ENCODE assay signal across 9 mouse cellular contexts in genomic region chr17:56169830-56170229, GRCm38 (mm10). TPM values are rescaled to one million over a fixed set of nuclear protein-coding genes. Genes with fewer than 3 reads are reported as not detected.
A peak's percentile ranks its signal among the peaks of the same experiment; 100 is the strongest.
DNase-seq lines count a peak whose midpoint lies in the region; ATAC-seq and TF ChIP-seq lines count a peak whose summit lies in the region.
"Had no signal": no experiment of that assay in that cellular context is flagged by ENCODE, and none has a peak within 500 bp of the region (broad histone marks: within the 10 kb centered on the region; RNA-seq: fewer than 3 reads in every experiment).

No protein-coding gene starts in this region.

- no peaks in the 10 kb centered on the region for H3K9me3 ChIP-seq in midbrain, embryonic 11.5 days (ENCODE audit: control insufficient read depth, low read length)
- H3K9me3 ChIP-seq in midbrain, embryonic 14.5 days (ENCODE audit: control insufficient read depth, low read length) = no peaks in the 10 kb centered on the region
- no peaks in the 10 kb centered on the region for H3K9me3 ChIP-seq in stomach, embryonic 15.5 days

- no peak for TF ChIP-seq POLR2A in kidney, adult 2 months (IDR thresholded peaks at IDR 0.05; ENCODE audit: low read depth, low read length)

- no peak for TF ChIP-seq CTCF in kidney, adult 2 months (conservative IDR thresholded peaks at IDR 0.05; ENCODE audit: insufficient read depth, insufficient read length, low read depth, low read length)

- peak; percentile 54 for DNase-seq in adrenal gland, adult 2 months
- DNase-seq in adrenal gland, adult 18-20 months (ENCODE audit: low spot score in 2 of 2) = no peak
- DNase-seq in midbrain, embryonic 11.5 days (ENCODE audit: low spot score, missing footprints) = no peak
- no peak for DNase-seq in midbrain, embryonic 14.5 days
- DNase-seq in kidney, adult 2 months = peak; percentile 42
- DNase-seq in thymus, postnatal 0 days (ENCODE audit: low spot score) = no peak
- DNase-seq in adipocyte (ENCODE audit: low spot score) = no peak
- DNase-seq: lung, postnatal 14 days had no signal

- WGBS in midbrain, embryonic 11.5 days = 79% methylated on average over 6 of the region's 6 CpGs
- WGBS in midbrain, embryonic 14.5 days = 70% methylated on average over 6 of the region's 6 CpGs
- 68% methylated on average over 6 of the region's 6 CpGs for WGBS in kidney, adult 2 months
- 58% methylated on average over 6 of the region's 6 CpGs for WGBS in stomach, embryonic 15.5 days

- no peaks in the 10 kb centered on the region for H3K27me3 ChIP-seq in midbrain, embryonic 11.5 days (ENCODE audit: control insufficient read depth, insufficient read depth, low read length)
- H3K27me3 ChIP-seq in midbrain, embryonic 14.5 days (ENCODE audit: control insufficient read depth, insufficient read depth, low read length) = no peaks in the 10 kb centered on the region
- H3K27me3 ChIP-seq in kidney, adult 2 months (replicated peaks; ENCODE audit: control insufficient read depth, insufficient read depth, low read length) = no peaks in the 10 kb centered on the region
- no peaks in the 10 kb centered on the region for H3K27me3 ChIP-seq in stomach, embryonic 15.5 days (replicated peaks)

- no peak overlapping the region for H3K9ac ChIP-seq in midbrain, embryonic 11.5 days (ENCODE audit: low read length)
- H3K9ac ChIP-seq in midbrain, embryonic 14.5 days (replicated peaks; ENCODE audit: low read length) = no peak overlapping the region
- no peak overlapping the region for H3K9ac ChIP-seq in stomach, embryonic 15.5 days

- H3K4me3 ChIP-seq in midbrain, embryonic 11.5 days (ENCODE audit: low read depth, low read length) = no peak overlapping the region
- no peak overlapping the region for H3K4me3 ChIP-seq in midbrain, embryonic 14.5 days (replicated peaks; ENCODE audit: low read depth, low read length)
- H3K4me3 ChIP-seq in kidney, adult 2 months (ENCODE audit: insufficient read depth, low read depth, low read length) = no peak overlapping the region
- H3K4me3 ChIP-seq in stomach, embryonic 15.5 days (replicated peaks) = no peak overlapping the region

- ATAC-seq in midbrain, embryonic 11.5 days (ENCODE audit: low FRiP score) = no peak
- no peak for ATAC-seq in midbrain, embryonic 14.5 days (ENCODE audit: low FRiP score, low TSS enrichment)
- 0 out of 2 replicates have a peak, but pooled peaks have one; percentile 3 for ATAC-seq in stomach, embryonic 15.5 days (ENCODE audit: insufficient read depth, low FRiP score, low read depth)

- no peak overlapping the region for H3K4me2 ChIP-seq in midbrain, embryonic 11.5 days
- no peak overlapping the region for H3K4me2 ChIP-seq in midbrain, embryonic 14.5 days (ENCODE audit: low read length)
- H3K4me2 ChIP-seq in stomach, embryonic 15.5 days = no peak overlapping the region

- H3K27ac ChIP-seq in midbrain, embryonic 11.5 days (ENCODE audit: low read depth, low read length) = peak overlapping the region; percentile 59; the same call in 1 of the 2 replicates
- no peak overlapping the region for H3K27ac ChIP-seq in midbrain, embryonic 14.5 days (replicated peaks; ENCODE audit: low read depth, low read length)
- peak overlapping the region; percentile 66 for H3K27ac ChIP-seq in kidney, adult 2 months (ENCODE audit: insufficient read depth, low read depth, low read length)
- peak overlapping the region; percentile 0; the same call in 1 of the 2 replicates for H3K27ac ChIP-seq in stomach, embryonic 15.5 days

- peaks cover 12% of the 10 kb centered on the region for H3K4me1 ChIP-seq in midbrain, embryonic 11.5 days (ENCODE audit: control insufficient read depth, insufficient read depth, low read length)
- H3K4me1 ChIP-seq in midbrain, embryonic 14.5 days (ENCODE audit: control insufficient read depth, insufficient read depth, low read length) = no peaks in the 10 kb centered on the region
- H3K4me1 ChIP-seq in kidney, adult 2 months (ENCODE audit: control insufficient read depth, insufficient read depth, low read length) = no peaks in the 10 kb centered on the region
- peaks cover 3% of the 10 kb centered on the region; the same call in 1 of the 2 replicates for H3K4me1 ChIP-seq in stomach, embryonic 15.5 days

- H3K36me3 ChIP-seq in midbrain, embryonic 11.5 days (ENCODE audit: control insufficient read depth, insufficient read depth, low read length) = no peaks in the 10 kb centered on the region
- peaks cover 4% of the 10 kb centered on the region; the same call in 1 of the 2 replicates for H3K36me3 ChIP-seq in midbrain, embryonic 14.5 days (ENCODE audit: control insufficient read depth, insufficient read depth, low read length)
- no peaks in the 10 kb centered on the region for H3K36me3 ChIP-seq in kidney, adult 2 months (ENCODE audit: control insufficient read depth, insufficient read depth, low read length)
- no peaks in the 10 kb centered on the region for H3K36me3 ChIP-seq in stomach, embryonic 15.5 days

RNA-seq across cellular contexts. Expression of gene Tnfaip8l1, which starts 7.6 kb away (rescaled TPM):
- total RNA-seq in adrenal gland, adult 2 months (2021) = 1 to 10 TPM; 2.0 to 2.4 TPM
- polyA plus RNA-seq in adrenal gland, adult 2 months (2012; rRNA removed) = 4.2 and 6.7 TPM in 2 replicates
- total RNA-seq in adrenal gland, adult 18-20 months (2021) = 1 to 10 TPM; 1.9 to 2.5 TPM
- polyA plus RNA-seq in midbrain, embryonic 11.5 days (2014; fragmentation: Nextera tagmentation; extraction: Ambion mirVana) = 5.8 and 7.7 TPM in 2 replicates
- polyA plus RNA-seq in midbrain, embryonic 14.5 days (2014; fragmentation: Nextera tagmentation; extraction: Ambion mirVana) = 8.5 and 10.5 TPM in 2 replicates
- polyA plus RNA-seq in kidney, adult 2 months (2012; rRNA removed) = 1.7 and 2.7 TPM in 2 replicates
- 13.2 and 14.8 TPM in 2 replicates for polyA plus RNA-seq in stomach, embryonic 15.5 days (2015; fragmentation: Nextera tagmentation; extraction: Ambion mirVana)
- polyA plus RNA-seq in thymus, postnatal 0 days (2015; fragmentation: Nextera tagmentation; extraction: Ambion mirVana) = 19.5 and 20.9 TPM in 2 replicates

RNA-seq across cellular contexts. Expression of gene Mydgf, which starts 13.9 kb away (rescaled TPM):
- 10 to 100 TPM; 51.8 to 55.3 TPM for total RNA-seq in adrenal gland, adult 2 months (2021)
- polyA plus RNA-seq in adrenal gland, adult 2 months (2012; rRNA removed) = 70.5 and 71.0 TPM in 2 replicates
- 10 to 100 TPM; 49.6 to 56.6 TPM for total RNA-seq in adrenal gland, adult 18-20 months (2021)
- 52.3 and 57.7 TPM in 2 replicates for polyA plus RNA-seq in midbrain, embryonic 11.5 days (2014; fragmentation: Nextera tagmentation; extraction: Ambion mirVana)
- polyA plus RNA-seq in midbrain, embryonic 14.5 days (2014; fragmentation: Nextera tagmentation; extraction: Ambion mirVana) = 55.1 and 57.5 TPM in 2 replicates
- polyA plus RNA-seq in kidney, adult 2 months (2012; rRNA removed) = 60.6 and 71.7 TPM in 2 replicates
- polyA plus RNA-seq in stomach, embryonic 15.5 days (2015; fragmentation: Nextera tagmentation; extraction: Ambion mirVana) = 112 and 113 TPM in 2 replicates
- 58.6 and 59.2 TPM in 2 replicates for polyA plus RNA-seq in thymus, postnatal 0 days (2015; fragmentation: Nextera tagmentation; extraction: Ambion mirVana)

RNA-seq across cellular contexts. Expression of gene Sema6b, which starts 29.7 kb away (rescaled TPM):
- total RNA-seq in adrenal gland, adult 2 months (2021) = 10 to 100 TPM in 1 of 2 experiments, 1 to 10 TPM in 1; 6.3 to 10.2 TPM
- polyA plus RNA-seq in adrenal gland, adult 2 months (2012; rRNA removed) = 32.9 and 36.5 TPM in 2 replicates
- total RNA-seq in adrenal gland, adult 18-20 months (2021) = 1 to 10 TPM; 6.3 to 7.0 TPM
- polyA plus RNA-seq in midbrain, embryonic 11.5 days (2014; fragmentation: Nextera tagmentation; extraction: Ambion mirVana) = 1.9 TPM in 2 replicates
- 16.4 and 18.2 TPM in 2 replicates for polyA plus RNA-seq in midbrain, embryonic 14.5 days (2014; fragmentation: Nextera tagmentation; extraction: Ambion mirVana)
- 3.8 and 4.1 TPM in 2 replicates for polyA plus RNA-seq in kidney, adult 2 months (2012; rRNA removed)
- 1.3 and 1.4 TPM in 2 replicates for polyA plus RNA-seq in stomach, embryonic 15.5 days (2015; fragmentation: Nextera tagmentation; extraction: Ambion mirVana)
- polyA plus RNA-seq in thymus, postnatal 0 days (2015; fragmentation: Nextera tagmentation; extraction: Ambion mirVana) = 1.0 TPM in 2 replicates

RNA-seq across cellular contexts. Expression of gene Lrg1, which starts 48.0 kb away (rescaled TPM):
- 10 to 100 TPM; 23.9 to 45.5 TPM for total RNA-seq in adrenal gland, adult 2 months (2021)
- 134 and 212 TPM in 2 replicates for polyA plus RNA-seq in adrenal gland, adult 2 months (2012; rRNA removed)
- total RNA-seq in adrenal gland, adult 18-20 months (2021) = 10 to 100 TPM; 21.2 to 57.7 TPM
- polyA plus RNA-seq in midbrain, embryonic 11.5 days (2014; fragmentation: Nextera tagmentation; extraction: Ambion mirVana) = 0.15 TPM in 1 of 2 replicates, not detected in the other
- polyA plus RNA-seq in midbrain, embryonic 14.5 days (2014; fragmentation: Nextera tagmentation; extraction: Ambion mirVana) = 0.15 and 0.34 TPM in 2 replicates
- 9.9 and 16.1 TPM in 2 replicates for polyA plus RNA-seq in kidney, adult 2 months (2012; rRNA removed)
- polyA plus RNA-seq in stomach, embryonic 15.5 days (2015; fragmentation: Nextera tagmentation; extraction: Ambion mirVana) = 0.52 and 1.6 TPM in 2 replicates
- polyA plus RNA-seq in thymus, postnatal 0 days (2015; fragmentation: Nextera tagmentation; extraction: Ambion mirVana) = 2.7 and 3.1 TPM in 2 replicates

RNA-seq across cellular contexts. Expression of gene Dpp9, which starts 48.9 kb away (rescaled TPM):
- 10 to 100 TPM; 37.5 to 39.7 TPM for total RNA-seq in adrenal gland, adult 2 months (2021)
- polyA plus RNA-seq in adrenal gland, adult 2 months (2012; rRNA removed) = 53.2 and 65.3 TPM in 2 replicates
- total RNA-seq in adrenal gland, adult 18-20 months (2021) = 10 to 100 TPM; 35.8 to 37.6 TPM
- polyA plus RNA-seq in midbrain, embryonic 11.5 days (2014; fragmentation: Nextera tagmentation; extraction: Ambion mirVana) = 29.5 and 33.8 TPM in 2 replicates
- polyA plus RNA-seq in midbrain, embryonic 14.5 days (2014; fragmentation: Nextera tagmentation; extraction: Ambion mirVana) = 22.3 and 26.7 TPM in 2 replicates
- polyA plus RNA-seq in kidney, adult 2 months (2012; rRNA removed) = 35.6 and 40.9 TPM in 2 replicates
- polyA plus RNA-seq in stomach, embryonic 15.5 days (2015; fragmentation: Nextera tagmentation; extraction: Ambion mirVana) = 33.2 and 37.5 TPM in 2 replicates
- polyA plus RNA-seq in thymus, postnatal 0 days (2015; fragmentation: Nextera tagmentation; extraction: Ambion mirVana) = 30.5 and 32.7 TPM in 2 replicates

Comparison
In these comparisons a context has a peak if more than half of its experiments do, and no peak if none do; other contexts are left out.
1. DNase-seq: peak in adrenal gland, adult 2 months (single experiment) and kidney, adult 2 months (single experiment); none in adrenal gland, adult 18-20 months (0 of 2), midbrain, embryonic 11.5 days (single experiment), midbrain, embryonic 14.5 days (single experiment), thymus, postnatal 0 days (single experiment) and adipocyte (single experiment).